Mouse (Mus musculus) left cerebral cortex, postnatal 4 days (tissue): Measurements from ENCODE around the gene Eif2ak2. TPM values are rescaled to one million over a fixed set of nuclear protein-coding genes. Genes with fewer than 3 reads are reported as not detected.

Experiments used
- DNase-seq: peaks from one replicate; pipeline ENCODE4 v3.0.0-alpha.2; 2022
- intact Hi-C: fragments of 180-260 bp; cut with DNase I; formaldehyde crosslinking; loops from one replicate; pipeline ENCODE4 v1.15.1; 2025
- total RNA-seq, 2 experiments: library from RNA; stranded (reverse); gene quantifications; 2 replicates each; pipeline ENCODE4 v1.2.3; 2021

The Eif2ak2 gene
- total RNA-seq, 2 experiments from 2014 or later: 5.1 to 5.9 TPM

DNA sequence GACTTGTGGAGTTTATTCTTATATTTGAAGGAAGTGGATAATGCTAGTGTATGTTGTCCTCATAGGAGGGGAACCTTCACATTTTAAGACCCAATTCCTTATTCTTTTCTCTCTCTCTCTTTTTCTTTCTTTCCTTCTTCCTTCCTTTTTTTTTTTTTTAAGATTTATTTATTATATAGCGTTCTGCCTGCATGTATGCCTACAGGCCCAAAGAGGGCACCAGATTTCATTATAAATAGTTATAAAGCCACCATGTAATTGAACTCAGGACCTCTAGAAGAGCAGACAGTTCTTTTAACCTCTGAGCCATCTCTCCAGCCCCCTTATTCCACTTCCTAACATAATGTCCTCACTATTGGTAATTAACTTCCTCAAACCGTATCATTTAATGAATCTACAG is 46.3 kb downstream of the Eif2ak2 start:
- no peak for DNase-seq
- intact Hi-C loops: no loop called here

DNA sequence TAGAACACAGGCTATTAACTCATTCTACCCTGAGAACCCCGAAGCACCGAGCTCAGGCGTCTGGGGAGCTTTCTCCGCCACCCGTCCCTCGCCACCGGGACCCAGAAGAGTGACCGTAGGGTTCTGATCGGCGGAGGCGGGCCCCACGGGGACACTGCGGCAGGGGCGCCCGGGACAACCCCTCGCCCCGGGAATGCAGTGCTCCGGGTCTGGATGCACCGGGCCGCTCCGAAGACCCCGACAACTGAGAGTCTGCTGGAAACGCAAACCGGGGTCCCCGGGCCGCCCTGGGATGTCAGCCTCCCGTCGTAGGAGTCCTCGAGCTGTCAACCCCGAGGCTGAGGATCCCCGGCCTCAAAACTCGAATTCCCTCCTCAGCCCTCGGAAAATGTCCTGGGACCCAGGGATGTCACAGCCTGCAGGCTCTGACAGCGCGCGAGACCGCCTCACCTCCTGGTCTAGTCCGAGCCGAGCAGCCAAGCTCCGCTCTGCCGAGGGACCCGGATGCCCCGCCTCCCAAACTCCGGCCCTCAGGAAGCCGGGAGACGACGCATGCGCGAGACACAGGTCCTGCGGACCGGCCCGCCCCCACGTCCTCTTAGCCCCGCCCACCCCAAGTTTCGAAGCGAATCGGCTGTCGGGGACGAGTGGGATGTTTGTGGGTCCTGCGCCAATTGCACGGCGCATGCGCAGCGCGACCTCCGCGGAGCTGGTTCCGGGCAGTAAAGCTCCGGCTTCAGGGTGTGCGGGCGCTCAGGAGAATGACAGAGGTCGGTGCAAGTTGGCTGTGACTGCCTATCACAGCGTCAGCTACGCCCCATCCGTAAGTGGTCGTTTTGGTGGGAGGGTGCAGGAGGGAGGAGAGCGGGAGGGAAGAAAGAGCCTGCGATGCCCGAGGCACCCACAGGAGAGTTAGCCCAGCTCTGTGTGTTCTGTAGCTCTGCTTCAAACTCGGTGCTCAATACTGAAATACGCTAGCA is 47.2 kb downstream of the Eif2ak2 start, which contains the start of the genes Heatr5b and Gpatch11:
TSS of gene Heatr5b (minus strand) at position 509 of the 980 bp plus-strand sequence.
TSS of gene Gpatch11 (plus strand) at position 712 of the 980 bp plus-strand sequence.
- intact Hi-C loops: no loop called here
- DNase-seq: peak; percentile 100

GRCm38 (mm10) chr17:78824346-78824745 is 58.0 kb downstream of the Eif2ak2 start:
- intact Hi-C loops: no loop called here
- no peak for DNase-seq

DNA sequence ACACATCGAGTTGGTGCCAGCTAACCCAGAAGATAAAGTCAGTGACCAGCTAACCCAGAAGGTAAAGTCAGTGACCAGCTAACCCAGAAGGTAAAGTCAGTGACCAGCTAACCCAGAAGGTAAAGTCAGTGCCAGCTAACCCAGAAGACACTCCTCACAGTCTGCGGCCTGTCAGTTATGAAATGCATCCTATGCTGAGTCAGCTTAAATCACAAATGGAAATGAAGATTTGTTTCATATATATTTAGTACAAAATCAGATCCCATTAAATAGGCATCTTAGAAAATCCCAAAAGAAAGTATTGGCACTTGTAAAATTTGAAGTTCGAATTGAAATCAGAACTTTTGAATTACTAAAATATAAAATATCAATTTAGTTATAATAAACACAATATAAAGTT is 72.8 kb downstream of the Eif2ak2 start:
- intact Hi-C loops: no loop called here
- DNase-seq: no peak

GRCm38 (mm10) chr17:78809019-78809418 is 73.4 kb downstream of the Eif2ak2 start:
- intact Hi-C loops: no loop called here
- DNase-seq: no peak

Other genes with a start within 250 kb of the Eif2ak2 start
- gene Strn, start 145.4 kb downstream of the Eif2ak2 start, total RNA-seq: 10 to 100 TPM; 47.3 to 49.5 TPM
- gene Heatr5b, start 47.2 kb downstream of the Eif2ak2 start, total RNA-seq: 10 to 100 TPM; 53.9 to 54.7 TPM
- gene Gpatch11, start 47.0 kb downstream of the Eif2ak2 start, total RNA-seq: 10 to 100 TPM; 33.3 to 36.9 TPM
- under 1 TPM in 1 of 2 experiments, not detected in 1; 0.62 TPM for gene Sult6b1, start 24.4 kb upstream of the Eif2ak2 start, total RNA-seq
- 10 to 100 TPM; 29.9 to 32.8 TPM for gene Cebpzos, start 33.9 kb upstream of the Eif2ak2 start, total RNA-seq
- gene Cebpz, start 54.5 kb upstream of the Eif2ak2 start, total RNA-seq: 10 to 100 TPM; 37.5 to 40.3 TPM
- 10 to 100 TPM; 62.2 to 65.5 TPM for gene Ndufaf7, start 54.6 kb upstream of the Eif2ak2 start, total RNA-seq
- gene Prkd3, start 138.2 kb upstream of the Eif2ak2 start, total RNA-seq: 10 to 100 TPM; 18.4 to 20.1 TPM
- 10 to 100 TPM; 18.3 to 19.7 TPM for gene Qpct, start 169.3 kb upstream of the Eif2ak2 start, total RNA-seq